Mouse (Mus musculus): Measurements from ENCODE around the gene Masp2.

Gene Masp2

GRCm38 (mm10) chr4:148602357-148603120 is at the start of gene Masp2:
Masp2 (plus strand) TSS chr4:148602554.
- in situ Hi-C loops (cut with MseI, MboI), result no loop called here

GRCm38 (mm10) chr4:148557766-148558165 is 44.6 kb upstream of the Masp2 start:
- in situ Hi-C loops (cut with MseI, MboI), result no loop called here

GRCm38 (mm10) chr4:148558297-148559000 is 43.9 kb upstream of the Masp2 start, which contains the start of gene Exosc10:
Exosc10 (plus strand) TSS chr4:148558429.
- in situ Hi-C loops (cut with MseI, MboI), result no loop called here

- in situ Hi-C loops (cut with MseI, MboI), result no loop called here
Measured at GRCm38 (mm10) chr4:148562676-148563075, 39.7 kb upstream of the Masp2 start.

- in situ Hi-C loops (cut with MseI, MboI), result no loop called here
Measured at GRCm38 (mm10) chr4:148563595-148563994, 38.8 kb upstream of the Masp2 start.

GRCm38 (mm10) chr4:148570138-148570537 is 32.2 kb upstream of the Masp2 start:
- in situ Hi-C loops (cut with MseI, MboI), result no loop called here

GRCm38 (mm10) chr4:148570693-148571295 is 31.6 kb upstream of the Masp2 start:
- in situ Hi-C loops (cut with MseI, MboI), result no loop called here

- in situ Hi-C loops (cut with MseI, MboI), result no loop called here
Measured at GRCm38 (mm10) chr4:148573222-148573621, 29.1 kb upstream of the Masp2 start.

- in situ Hi-C loops (cut with MseI, MboI), result no loop called here
Measured at GRCm38 (mm10) chr4:148580765-148581164, 21.6 kb upstream of the Masp2 start.

- in situ Hi-C loops (cut with MseI, MboI), result no loop called here
Measured at GRCm38 (mm10) chr4:148581422-148581821, 20.9 kb upstream of the Masp2 start.

GRCm38 (mm10) chr4:148583257-148583656 is 19.1 kb upstream of the Masp2 start:
- in situ Hi-C loops (cut with MseI, MboI), result no loop called here

- in situ Hi-C loops (cut with MseI, MboI), result no loop called here
Measured at GRCm38 (mm10) chr4:148586648-148587047, 15.7 kb upstream of the Masp2 start.

GRCm38 (mm10) chr4:148588793-148589192 is 13.6 kb upstream of the Masp2 start:
- in situ Hi-C loops (cut with MseI, MboI), result no loop called here

GRCm38 (mm10) chr4:148589565-148589964 is 12.8 kb upstream of the Masp2 start:
- in situ Hi-C loops (cut with MseI, MboI), result no loop called here

- in situ Hi-C loops (cut with MseI, MboI), result no loop called here
Measured at GRCm38 (mm10) chr4:148590421-148591170, 11.8 kb upstream of the Masp2 start.

GRCm38 (mm10) chr4:148591171-148591630 is 11.2 kb upstream of the Masp2 start, which contains the start of gene Srm:
Srm (plus strand) TSS chr4:148591503.
- in situ Hi-C loops (cut with MseI, MboI), result no loop called here

- in situ Hi-C loops (cut with MseI, MboI), result no loop called here
Measured at GRCm38 (mm10) chr4:148591637-148592380, 10.5 kb upstream of the Masp2 start.

- in situ Hi-C loops (cut with MseI, MboI), result no loop called here
Measured at GRCm38 (mm10) chr4:148593996-148594395, 8.4 kb upstream of the Masp2 start.

- in situ Hi-C loops (cut with MseI, MboI), result no loop called here
Measured at GRCm38 (mm10) chr4:148595916-148596315, 6.4 kb upstream of the Masp2 start.

- in situ Hi-C loops (cut with MseI, MboI), result no loop called here
Measured at GRCm38 (mm10) chr4:148596731-148597130, 5.6 kb upstream of the Masp2 start.

- in situ Hi-C loops (cut with MseI, MboI), result no loop called here
Measured at GRCm38 (mm10) chr4:148598826-148599225, 3.5 kb upstream of the Masp2 start.

Measured in mouse trophoblast stem cell (cell line).